Mouse (Mus musculus) neutrophil, adult 5-6 weeks (primary cell): Measurements from ENCODE around the gene Cntnap5a. TPM values are rescaled to one million over a fixed set of nuclear protein-coding genes. Genes with fewer than 3 reads are reported as not detected.
"Not testable (repeated sequence)": the region's sequence is repeated elsewhere in the genome, so short reads cannot be mapped to it uniquely, and the experiment has no call there.

Experiments used
- ATAC-seq: fragments of 151-379, 151-347 bp; 2 replicates; pipeline ENCODE4 v1.8.0; 2017; ENCODE audit warnings: mild to moderate bottlenecking, moderate TSS enrichment; ENCODE audit not compliant: insufficient number of reproducible peaks, poor library complexity, low FRiP score, severe bottlenecking; ENCODE audit errors: extremely low read depth
- total RNA-seq: library from RNA; stranded (forward); fragments of 200-1000 nt; gene quantifications from 2 replicates; pipeline ENCODE4 v1.2.3, GENCODE M21; 2017

The Cntnap5a gene
- total RNA-seq, 1 experiment from 2014 or later: 0.12 TPM

- no peak for ATAC-seq
These were observed 345.1 kb downstream of the Cntnap5a start for GRCm38 (mm10) chr1:116029653-116030052.

GRCm38 (mm10) chr1:116035897-116036296, 351.3 kb downstream of the Cntnap5a start:
- ATAC-seq: no peak

GRCm38 (mm10) chr1:116036894-116037293, 352.3 kb downstream of the Cntnap5a start:
- ATAC-seq: no peak

- no peak for ATAC-seq
These were observed 359.5 kb downstream of the Cntnap5a start for GRCm38 (mm10) chr1:116044083-116044482.

- no peak for ATAC-seq
These were observed 422.6 kb downstream of the Cntnap5a start for GRCm38 (mm10) chr1:116107010-116107723.

GRCm38 (mm10) chr1:116107724-116108058, 423.1 kb downstream of the Cntnap5a start:
- no peak for ATAC-seq

GRCm38 (mm10) chr1:116108381-116108780, 423.8 kb downstream of the Cntnap5a start:
- no peak for ATAC-seq

- ATAC-seq: no peak
These were observed 441.2 kb downstream of the Cntnap5a start for GRCm38 (mm10) chr1:116125767-116126166.

- no peak for ATAC-seq
These were observed 442.5 kb downstream of the Cntnap5a start for GRCm38 (mm10) chr1:116127085-116127484.

- ATAC-seq: no peak
These were observed 444.1 kb downstream of the Cntnap5a start for GRCm38 (mm10) chr1:116128450-116129246.

GRCm38 (mm10) chr1:116132471-116132870, 447.9 kb downstream of the Cntnap5a start:
- no peak for ATAC-seq

- ATAC-seq: no peak
These were observed 465.3 kb downstream of the Cntnap5a start for GRCm38 (mm10) chr1:116149764-116150369.

- ATAC-seq: no peak
These were observed 499.9 kb downstream of the Cntnap5a start for GRCm38 (mm10) chr1:116184471-116184870.

GRCm38 (mm10) chr1:116188142-116188541, 503.6 kb downstream of the Cntnap5a start:
- not testable (repeated sequence) for ATAC-seq

GRCm38 (mm10) chr1:116192299-116192698, 507.7 kb downstream of the Cntnap5a start:
- ATAC-seq: no peak

GRCm38 (mm10) chr1:116216883-116217282, 532.3 kb downstream of the Cntnap5a start:
- no peak for ATAC-seq

GRCm38 (mm10) chr1:116240538-116240937, 556.0 kb downstream of the Cntnap5a start:
- ATAC-seq: no peak

- no peak for ATAC-seq
These were observed 559.3 kb downstream of the Cntnap5a start for GRCm38 (mm10) chr1:116243856-116244255.

- no peak for ATAC-seq
These were observed 596.6 kb downstream of the Cntnap5a start for GRCm38 (mm10) chr1:116281144-116281543.

- no peak for ATAC-seq
These were observed 599.4 kb downstream of the Cntnap5a start for GRCm38 (mm10) chr1:116283968-116284367.
